Mouse (Mus musculus): ENCODE results near the gene Gm19684.
"Not testable (repeated sequence)": the region's sequence is repeated elsewhere in the genome, so short reads cannot be mapped to it uniquely, and the experiment has no call there.

Gene Gm19684

DNA sequence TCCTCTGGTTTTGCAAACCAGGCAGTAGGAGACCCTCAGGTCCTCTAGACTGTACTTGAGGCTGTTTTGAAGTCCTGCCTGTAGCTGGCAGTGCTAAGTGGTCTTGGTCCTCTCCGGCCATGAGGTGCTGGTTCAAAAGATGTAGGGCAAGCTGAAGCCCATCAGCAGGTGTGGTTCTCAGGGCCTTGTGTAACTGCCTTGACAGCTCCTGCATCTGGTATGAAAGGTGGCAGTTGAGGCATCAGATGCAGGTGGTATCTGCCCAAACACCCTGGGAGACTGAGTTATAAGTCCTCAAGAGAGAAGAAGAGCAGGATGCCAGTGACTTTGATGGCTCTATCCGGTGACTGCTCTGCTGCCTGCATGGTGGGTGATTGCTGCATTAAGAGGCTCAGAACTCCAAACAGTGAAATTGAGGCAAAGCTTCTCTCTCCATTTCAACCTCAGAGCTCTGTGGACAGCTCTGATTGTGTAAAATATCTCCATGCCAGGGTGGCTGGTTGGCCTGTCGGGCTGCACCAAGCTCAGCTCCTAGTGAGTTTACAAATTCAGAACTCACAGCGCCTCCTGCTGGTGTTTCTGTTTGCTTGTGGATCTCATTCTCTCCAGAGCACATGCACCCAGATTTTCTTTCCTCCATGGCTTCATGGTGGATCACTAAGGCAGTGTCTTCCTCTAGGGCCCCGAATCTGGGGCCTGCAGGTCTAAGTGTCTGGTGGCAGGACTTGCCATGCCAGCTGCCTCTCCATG, 10.2 kb downstream of the Gm19684 start:
- no peak for DNase-seq (ENCODE audit: low spot score)

DNA sequence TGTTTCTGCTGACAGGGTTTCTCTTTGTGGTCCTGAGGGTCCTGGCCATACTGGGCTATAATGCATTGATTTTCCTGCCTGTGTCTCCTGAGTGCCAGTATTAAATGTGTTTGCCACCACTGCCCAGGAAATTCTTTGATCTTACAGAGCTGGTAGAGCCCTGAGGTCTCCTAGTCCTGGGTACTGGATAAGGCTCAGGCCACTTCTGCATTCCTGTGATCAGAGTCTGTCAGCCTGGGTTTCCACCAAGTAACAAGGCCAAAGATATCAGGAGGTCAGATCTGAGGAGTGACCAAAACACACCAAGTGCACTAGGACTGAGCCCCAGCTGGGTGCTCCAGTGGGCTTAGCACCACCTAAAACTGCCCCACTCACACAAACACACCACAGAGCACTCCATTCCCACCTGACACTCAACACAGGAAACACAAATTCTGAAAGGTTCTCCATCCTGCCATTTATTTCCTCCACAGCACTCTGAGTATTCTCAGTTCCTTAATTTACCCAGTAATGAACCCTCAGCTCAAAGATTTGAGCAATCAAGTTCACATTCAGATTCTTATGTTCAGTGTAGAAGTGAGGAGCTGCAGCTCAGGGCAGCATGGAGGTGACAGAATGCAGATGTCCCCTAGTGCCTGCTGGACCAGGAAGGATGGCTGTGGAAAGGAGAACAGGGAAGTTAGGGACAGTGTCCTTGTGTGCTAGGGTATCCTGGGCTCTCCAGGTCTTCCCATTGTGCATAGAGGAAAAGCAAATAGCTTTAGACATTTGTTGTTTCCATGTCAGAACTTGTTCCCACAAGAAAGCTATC, 14.1 kb downstream of the Gm19684 start:
- not testable (repeated sequence) for DNase-seq (ENCODE audit: low spot score)

DNA sequence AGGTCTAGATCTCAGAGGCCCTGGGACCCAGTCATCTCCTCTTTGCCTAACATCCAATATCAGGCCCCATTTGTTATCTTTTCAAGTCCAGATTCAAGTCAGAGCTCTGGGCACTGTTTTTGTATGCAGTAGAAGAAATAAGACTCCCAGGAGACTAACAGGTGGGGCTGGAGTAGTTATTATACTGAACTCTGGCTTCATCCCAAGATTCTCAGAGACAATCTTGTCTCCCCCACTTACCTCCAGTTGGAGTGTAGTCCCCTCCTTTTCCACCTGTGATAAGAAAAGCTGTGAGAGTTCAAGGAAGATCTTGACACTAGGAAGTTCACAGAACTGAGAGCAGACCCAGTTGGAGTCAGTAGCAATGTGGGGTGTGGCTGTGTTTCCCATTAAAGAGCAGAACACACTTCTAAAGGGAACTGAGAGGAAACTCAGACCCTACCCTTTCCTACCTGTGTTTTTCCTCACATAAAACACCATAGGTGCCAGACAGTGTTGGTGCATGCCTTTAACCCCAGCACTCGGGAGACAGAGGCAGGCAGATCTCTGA, 14.9 kb downstream of the Gm19684 start:
- DNase-seq (ENCODE audit: low spot score): not testable (repeated sequence)

DNA sequence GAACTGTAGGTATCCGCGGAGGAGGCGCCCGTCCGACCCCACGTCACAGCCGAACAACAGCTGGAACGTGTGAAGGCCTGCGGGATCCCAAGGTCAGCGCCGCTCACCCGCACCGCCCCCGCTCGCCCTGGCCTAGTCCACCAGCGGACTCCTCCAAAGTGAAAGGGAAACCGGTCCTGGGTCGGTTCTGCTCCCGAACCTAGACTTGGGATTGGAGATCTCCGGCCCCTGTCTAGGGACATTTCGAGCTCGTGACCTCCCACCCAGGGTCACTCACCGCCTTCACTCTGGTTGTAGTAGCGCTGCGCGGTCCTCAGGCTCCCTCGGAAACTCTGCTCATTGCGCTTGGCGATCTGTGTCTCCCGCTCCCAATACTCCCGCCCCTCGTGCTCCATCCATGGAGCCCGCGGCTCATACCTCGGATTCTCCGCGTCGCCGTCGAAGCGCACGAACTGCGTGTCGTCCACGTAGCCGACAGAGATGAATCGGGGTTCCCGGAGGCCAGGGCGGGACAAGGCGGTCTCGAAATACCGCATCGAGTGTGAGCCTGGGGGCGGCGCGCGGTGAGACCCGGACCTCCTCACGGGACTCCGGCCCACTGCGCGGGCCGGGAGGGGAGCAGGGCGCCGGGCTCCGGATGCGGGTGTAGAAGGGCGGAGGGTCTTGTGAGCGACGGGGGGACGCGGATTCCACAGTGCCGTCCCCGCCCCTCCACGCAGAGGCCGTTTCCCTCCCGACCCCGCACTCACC, 23.8 kb downstream of the Gm19684 start:
- DNase-seq (ENCODE audit: low spot score): no peak

DNA sequence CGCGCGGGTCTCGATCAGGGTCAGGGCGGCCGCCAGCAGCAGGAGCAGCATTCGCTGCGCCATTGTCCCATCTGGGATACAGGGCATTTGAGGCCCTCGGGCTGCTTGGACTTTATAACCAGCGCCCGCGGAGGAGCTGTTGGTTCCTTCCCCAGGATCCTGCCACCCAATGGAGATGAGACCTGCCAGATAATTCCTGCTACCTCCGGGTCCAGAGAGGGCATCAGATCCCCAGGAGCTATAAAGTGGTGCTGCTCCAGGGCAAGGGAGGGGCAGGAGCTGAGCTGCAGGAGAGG, 24.3 kb downstream of the Gm19684 start:
- not testable (repeated sequence) for DNase-seq (ENCODE audit: low spot score)

DNA sequence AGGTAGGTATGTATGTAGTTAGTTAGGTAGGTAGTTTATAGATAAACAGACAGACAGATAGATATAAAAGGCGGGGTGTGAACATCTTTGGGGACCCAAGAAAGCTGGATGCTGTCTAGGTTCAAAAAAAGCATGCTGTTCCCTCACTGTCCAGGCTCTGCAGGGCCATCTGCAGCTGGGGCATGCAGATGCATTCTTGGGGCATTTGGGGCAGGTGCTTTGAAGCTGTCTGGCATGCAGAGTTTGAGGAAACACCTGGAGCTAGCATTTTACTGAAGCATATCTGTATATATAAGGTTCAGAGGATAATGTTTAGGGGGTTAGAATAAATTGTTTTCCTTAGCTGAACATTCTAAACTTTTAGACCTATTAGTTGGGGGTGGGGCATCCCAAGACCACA, 25.5 kb downstream of the Gm19684 start:
- DNase-seq (ENCODE audit: low spot score): not testable (repeated sequence)

DNA sequence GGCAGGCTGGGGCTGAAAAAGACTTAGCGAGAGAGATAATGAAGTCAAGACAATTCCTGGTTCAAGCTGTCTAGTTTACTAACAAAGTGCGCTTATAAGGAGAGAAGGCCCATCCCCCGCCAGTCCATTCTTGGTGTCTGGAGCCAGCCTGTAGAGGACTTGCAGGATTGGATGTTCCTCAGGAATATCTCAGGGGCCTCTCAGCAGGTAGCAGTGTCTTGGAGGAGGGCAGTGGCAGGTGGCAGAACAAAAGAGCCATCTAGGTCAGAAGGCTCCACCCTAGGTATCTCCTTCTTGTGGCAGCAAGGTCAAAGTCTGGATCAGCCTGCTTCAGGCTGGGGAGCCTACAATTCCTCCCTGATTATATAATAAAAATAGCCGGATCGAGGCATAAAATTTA, 27.0 kb downstream of the Gm19684 start:
- not testable (repeated sequence) for DNase-seq (ENCODE audit: low spot score)

DNA sequence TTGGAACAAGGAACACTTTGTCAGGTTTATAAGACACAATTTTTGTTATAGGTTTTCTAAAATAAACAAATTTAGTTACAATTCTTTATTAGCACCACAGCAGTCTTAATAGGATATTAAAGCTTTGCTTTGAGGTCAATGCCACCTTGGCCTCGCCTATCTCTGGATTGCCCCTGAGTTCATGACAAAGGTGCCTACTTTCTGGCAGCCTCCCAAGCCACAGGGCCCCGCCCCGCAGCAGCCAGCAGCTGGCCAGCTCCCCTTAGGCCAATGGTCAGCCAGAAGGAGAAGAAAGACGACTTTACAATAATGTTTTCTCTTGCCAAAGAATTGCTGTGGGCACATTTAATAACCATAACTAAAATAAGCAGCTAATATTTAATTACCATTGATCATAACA, 29.7 kb downstream of the Gm19684 start:
- DNase-seq (ENCODE audit: low spot score): not testable (repeated sequence)

DNA sequence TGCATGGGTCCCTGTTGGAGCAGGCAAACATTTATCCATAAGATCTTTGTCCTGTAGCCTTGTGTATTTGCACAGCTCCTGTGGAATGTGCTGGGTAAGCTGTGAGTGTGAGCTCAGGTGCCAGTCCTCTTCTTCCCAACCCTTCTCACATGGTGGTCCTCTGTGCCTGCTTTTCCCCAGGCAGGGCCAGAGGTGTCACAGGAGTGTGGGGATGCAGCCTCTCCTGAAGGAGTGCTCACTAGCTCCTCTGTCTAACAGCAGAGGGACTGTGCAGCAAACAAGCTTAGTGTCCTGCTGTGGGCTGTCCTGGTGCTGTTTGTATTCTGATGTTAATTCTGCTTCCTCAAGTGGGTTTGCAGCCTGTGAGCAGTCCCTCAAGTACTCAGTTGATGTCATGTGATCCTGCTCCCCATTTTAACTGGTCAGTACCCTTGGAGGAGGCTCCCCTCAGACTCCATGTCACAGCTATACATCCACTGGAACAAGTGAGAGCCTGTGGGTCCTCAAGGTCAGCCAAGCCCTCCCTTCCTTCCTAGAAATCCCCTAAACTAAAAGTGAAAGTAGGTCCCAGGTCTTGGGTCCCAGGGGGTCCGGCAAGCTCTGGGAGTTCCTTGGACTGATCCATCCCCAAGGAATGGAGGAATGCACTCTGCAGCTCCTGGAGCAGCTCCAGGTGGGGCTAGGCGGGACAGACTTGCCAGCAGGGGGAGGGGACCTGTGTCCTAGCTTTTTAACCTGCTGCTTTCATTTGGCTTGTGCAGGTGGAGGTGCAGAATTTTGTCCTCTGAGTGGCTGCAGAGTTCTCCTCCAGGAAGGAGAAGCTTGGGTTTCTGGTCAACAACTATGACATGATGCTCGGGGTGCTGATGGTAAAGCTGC, 33.0 kb downstream of the Gm19684 start:
- DNase-seq (ENCODE audit: low spot score): no peak

DNA sequence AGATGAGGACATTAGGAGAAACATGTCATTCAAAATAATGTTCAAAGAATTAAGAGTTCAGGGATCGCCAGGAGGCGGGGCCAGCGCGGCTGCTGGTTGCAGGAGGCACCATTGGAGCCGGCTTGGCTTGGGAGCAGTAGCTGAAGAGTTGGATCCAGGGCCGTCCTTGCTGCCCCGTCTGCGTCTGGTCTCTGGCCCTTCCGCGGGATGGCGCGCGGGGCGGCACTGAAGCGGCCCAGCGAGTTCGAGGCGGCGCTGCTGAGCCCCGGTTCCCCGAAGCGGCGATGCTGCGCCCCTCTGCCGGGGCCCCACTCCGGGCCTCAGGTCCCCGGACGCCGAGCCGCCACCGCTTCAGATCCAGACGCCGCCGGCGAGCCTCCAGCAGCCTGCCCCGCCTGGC, 36.3 kb downstream of the Gm19684 start:
- not testable (repeated sequence) for DNase-seq (ENCODE audit: low spot score)

DNA sequence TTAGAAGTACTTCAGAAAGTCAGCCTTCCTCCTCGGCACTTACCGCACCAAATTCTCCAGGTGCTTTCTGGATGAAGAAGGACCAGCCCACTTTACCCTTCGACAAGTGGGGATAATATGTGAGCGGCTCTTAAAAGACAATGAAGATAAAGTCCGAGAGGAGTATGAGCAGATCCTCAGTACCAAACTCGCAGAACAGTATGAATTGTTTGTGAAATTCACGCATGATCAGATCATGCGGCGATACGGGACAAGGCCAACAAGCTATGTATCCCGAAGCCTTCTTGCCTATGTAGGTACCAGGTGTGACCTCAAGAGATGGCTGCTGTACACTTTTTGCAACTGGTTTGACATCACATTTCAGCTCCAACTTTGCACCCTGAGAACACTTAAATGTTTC, 36.8 kb downstream of the Gm19684 start:
- DNase-seq (ENCODE audit: low spot score): not testable (repeated sequence)

DNA sequence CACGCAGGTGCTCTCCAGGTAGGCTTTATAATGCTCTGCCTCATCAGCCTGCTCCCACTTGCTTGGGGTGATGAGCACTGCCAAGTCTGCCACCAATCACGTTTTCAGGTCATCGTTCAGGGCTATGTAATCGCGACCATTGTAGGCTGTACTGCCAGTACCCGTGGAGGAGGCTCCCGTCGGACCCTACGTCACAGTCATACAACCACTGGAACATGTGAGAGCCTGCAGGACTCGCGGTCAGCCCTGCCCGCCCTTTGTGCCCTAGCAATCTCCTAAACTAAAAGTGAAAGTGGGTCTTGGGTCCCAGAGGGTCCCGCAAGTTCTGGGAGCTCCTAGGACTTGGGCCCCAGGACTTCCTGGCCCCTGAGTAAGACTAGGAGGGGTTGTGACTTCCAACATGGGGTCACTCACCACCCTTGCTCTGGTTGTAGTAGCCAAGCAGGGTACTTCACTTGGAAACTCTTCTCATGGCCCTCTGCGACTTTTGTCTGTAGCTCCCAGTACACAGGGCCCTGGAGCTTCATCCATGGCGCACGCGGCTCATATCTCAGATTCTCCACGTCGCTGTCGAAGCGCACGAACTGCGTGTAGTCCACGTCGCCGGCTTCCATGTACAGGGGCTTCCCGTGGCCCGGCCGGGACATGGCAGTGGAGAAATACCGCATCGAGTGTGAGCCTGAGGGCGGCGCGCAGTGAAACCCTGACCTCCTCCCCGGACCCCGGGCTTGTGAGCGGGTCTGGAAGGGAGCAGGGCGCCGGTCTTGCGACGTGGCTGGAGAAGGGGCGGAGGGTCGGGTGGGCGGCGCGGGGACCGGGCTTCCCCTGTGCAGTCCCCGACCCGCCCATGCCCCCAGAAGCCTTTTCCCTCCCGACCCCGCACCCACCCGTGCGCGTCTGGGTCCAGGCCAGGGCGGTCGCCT, 39.9 kb downstream of the Gm19684 start:
- no peak for DNase-seq (ENCODE audit: low spot score)

DNA sequence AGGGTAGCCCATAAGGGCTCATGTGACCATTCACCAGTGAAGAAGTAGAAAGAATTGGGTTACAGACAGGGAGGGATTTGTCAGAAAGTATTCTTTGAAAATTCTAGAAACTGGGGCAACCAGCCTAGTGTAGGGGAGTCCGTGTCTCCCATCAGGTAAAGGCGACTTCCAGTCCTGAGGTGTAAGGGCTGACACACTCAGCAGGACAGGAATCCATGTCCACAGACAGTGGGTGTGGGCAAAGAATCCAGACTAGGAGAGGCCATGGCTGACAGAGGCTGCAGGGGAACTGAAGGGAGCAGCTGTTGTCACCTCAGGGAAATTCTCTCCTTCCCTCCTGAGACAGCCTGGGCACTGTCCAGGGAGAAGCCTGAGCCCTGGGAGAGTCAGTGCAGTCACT, 45.4 kb downstream of the Gm19684 start:
- not testable (repeated sequence) for DNase-seq (ENCODE audit: low spot score)

DNA sequence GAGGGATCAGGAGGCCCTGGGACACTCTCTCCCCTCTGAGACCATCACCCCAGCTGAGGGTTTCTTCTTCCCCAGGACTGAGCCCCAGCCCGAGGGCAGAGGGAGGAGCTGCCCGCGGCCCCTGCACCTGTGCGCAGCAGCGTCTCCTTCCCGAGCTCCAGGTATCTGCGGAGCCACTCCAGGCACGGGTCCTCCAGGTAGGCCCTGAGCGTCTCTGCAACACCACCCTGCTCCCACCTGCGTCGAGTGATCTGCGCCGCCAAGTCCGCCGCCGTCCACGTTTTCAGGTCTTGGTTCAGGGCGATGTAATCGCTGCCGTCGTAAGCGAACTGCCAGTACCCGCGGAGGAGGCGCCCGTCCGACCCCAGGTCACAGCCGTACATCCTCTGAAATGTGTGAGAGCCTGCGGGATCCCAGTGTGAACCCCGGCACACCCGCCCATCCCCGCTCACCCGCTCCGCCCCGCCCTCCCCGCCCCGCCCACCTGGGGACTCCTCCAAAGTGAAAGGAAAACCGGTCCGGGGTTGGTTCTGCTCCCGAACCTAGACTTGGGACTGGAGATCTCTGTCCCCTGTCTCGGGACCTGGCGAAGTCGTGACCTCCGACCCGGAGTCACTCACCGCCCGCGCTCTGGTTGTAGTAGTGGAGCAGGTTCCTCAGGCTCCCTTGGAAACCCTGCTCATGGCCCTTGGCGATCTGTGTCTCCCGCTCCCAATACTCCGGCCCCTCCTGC, 46.0 kb downstream of the Gm19684 start:
- DNase-seq (ENCODE audit: low spot score): no peak

DNA sequence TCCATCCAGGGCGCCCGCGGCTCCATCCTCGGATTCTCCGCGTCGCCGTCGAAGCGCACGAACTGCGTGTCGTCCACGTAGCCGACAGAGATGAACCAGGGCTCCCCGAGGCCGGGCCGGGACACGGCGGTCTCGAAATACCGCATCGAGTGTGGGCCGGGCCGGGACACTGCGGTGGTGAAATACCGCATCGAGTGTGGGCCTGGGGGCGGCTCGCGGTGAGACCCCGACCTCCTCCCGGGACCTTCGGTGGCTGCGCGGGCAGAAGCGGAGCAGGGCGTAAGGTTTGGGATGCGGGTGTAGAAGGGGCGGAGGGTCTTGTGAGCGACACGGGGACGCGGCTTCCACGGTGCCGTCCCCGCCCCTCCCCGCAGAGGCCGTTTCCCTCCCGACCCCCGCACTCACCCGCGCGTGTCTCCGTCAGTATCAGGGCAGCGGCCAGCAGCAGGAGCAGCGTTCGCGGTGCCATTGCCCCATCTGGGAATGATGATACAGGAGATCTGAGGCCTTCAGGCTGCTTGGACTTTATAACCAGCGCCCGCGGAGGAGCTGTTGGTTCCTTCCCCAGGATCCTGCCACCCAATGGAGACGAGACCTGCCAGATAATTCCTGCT, 46.7 kb downstream of the Gm19684 start, which contains the start of gene Gm8909:
TSS of gene Gm8909 (minus strand) at position 499 of the 614 bp plus-strand sequence.
- DNase-seq (ENCODE audit: low spot score): no peak

DNA sequence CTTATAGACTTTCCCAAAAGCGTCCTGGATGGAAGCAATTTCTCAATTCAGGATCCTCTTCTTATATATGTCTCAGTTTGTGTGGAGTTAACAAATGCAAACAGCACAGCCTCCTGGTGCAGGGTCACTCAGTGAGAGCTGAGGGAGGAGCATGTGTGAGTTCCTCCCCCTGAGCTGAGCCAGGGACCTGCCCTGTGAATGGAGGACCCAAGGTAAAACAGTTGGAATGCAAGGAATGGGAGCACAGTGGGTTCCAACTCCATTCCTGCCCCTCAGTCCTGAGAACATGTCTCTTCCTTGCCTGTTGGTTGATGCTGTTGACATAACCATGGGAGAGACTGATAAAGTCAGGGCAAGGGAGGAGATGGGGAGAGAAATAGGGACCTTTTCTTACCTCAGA, 47.6 kb downstream of the Gm19684 start:
- not testable (repeated sequence) for DNase-seq (ENCODE audit: low spot score)

DNA sequence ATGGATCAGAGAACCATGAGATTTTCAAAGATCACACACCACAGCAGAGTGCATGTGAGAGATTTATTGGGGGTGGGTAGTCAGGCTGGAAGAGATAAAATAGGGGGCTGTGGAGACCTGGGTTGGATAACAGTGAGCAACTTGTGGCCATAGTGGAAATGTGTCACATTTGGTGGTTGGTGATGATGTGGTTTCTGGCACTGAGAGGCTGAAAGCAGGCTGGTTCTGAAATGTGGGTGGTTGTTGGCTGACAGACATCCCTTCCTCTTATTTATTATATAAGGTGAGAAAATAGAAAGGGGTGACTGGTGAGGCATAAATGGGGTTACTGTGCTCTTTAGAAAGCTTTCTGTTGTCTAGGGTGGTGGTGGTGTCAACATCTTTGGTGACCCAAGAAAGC, 48.3 kb downstream of the Gm19684 start:
- no peak for DNase-seq (ENCODE audit: low spot score)

DNA sequence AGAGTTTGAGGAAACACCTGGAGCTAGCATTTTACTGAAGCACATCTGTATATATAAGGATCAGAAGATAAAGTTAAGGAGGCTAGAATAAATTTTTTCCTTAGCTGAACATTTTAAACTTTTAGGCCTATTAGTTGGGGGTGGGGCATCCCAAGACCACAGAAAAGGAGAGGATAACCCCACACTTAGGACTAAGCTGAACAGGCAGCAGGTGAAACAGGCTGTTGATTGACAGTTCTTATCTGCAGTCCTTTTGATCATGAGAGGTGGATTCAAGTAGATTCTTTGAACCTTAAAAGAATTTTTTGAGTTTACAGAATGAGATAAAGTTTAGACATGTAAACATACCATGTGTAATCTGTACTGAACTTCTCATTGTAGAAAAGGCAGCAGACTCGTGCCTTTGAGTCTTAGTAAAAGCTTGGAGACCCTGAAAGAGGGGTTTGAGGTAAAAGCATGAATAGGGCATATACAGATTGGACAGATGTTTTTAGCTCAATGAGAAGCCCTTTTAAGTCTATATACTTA, 48.9 kb downstream of the Gm19684 start:
- no peak for DNase-seq (ENCODE audit: low spot score)

DNA sequence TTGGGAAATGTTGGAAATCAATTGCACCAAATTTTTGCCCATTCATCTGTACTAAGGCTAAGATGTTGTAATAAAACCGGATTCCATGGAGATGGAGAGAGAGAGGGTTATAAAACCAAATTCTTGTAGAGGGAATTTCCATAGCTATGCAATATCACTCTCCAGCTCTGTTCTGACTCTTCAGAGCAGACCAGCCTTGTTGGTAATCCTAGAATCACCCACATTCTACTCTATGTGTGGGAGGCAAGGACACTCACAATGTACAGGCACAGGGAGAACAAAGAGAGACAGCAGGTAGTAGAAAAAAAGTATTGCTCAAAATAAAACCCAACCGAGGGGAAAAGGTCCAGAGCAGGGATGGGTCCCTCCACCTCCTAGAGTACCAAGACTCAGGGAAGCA, 54.7 kb downstream of the Gm19684 start:
- not testable (repeated sequence) for DNase-seq (ENCODE audit: low spot score)
